Mouse (Mus musculus) limb, embryonic 14.5 days (tissue): Measurements from ENCODE around the gene Oscar. TPM values are rescaled to one million over a fixed set of nuclear protein-coding genes. Genes with fewer than 3 reads are reported as not detected.
A peak's percentile ranks its signal among the peaks of the same experiment; 100 is the strongest.

Experiments used
- ATAC-seq: fragments of 200-750 bp; cut with Nextera tagmentation; 2 replicates; pipeline ENCODE4 v1.8.0; 2017; ENCODE audit warnings: low read depth, moderate number of reproducible peaks, moderate TSS enrichment; ENCODE audit not compliant: low FRiP score
- DNase-seq: peaks from one replicate; pipeline ENCODE4 v3.0.0-alpha.2; 2015; ENCODE audit warnings: low spot score
- H3K27ac ChIP-seq: fragments of 300-500 bp; sonication (generic); replicated peaks from 2 replicates; pipeline ENCODE4 v1.5.1; 2014; ENCODE audit warnings: low read depth, mild to moderate bottlenecking, low read length, moderate library complexity, mixed read lengths
- H3K27me3 ChIP-seq: fragments of 300-500 bp; sonication (generic); 2 replicates; pipeline ENCODE4 v1.6.1; 2014; ENCODE audit warnings: low read length, mixed read lengths; ENCODE audit not compliant: control insufficient read depth, insufficient read depth
- H3K36me3 ChIP-seq: fragments of 300-500 bp; sonication (generic); 2 replicates; pipeline ENCODE4 v1.6.1; 2014; ENCODE audit warnings: mild to moderate bottlenecking, low read length, moderate library complexity, mixed read lengths; ENCODE audit not compliant: control insufficient read depth, insufficient read depth
- H3K4me1 ChIP-seq: fragments of 300-500 bp; sonication (generic); 2 replicates; pipeline ENCODE4 v1.6.1; 2014; ENCODE audit warnings: antibody characterized with exemption, low read length, mixed read lengths; ENCODE audit not compliant: control insufficient read depth, insufficient read depth
- H3K4me2 ChIP-seq: fragments of 300-500 bp; sonication (generic); replicated peaks from 2 replicates; pipeline ENCODE4 v1.6.1; 2014; ENCODE audit warnings: low read depth, mild to moderate bottlenecking, low read length, moderate library complexity; ENCODE audit not compliant: severe bottlenecking
- H3K4me3 ChIP-seq: fragments of 300-500 bp; sonication (generic); replicated peaks from 2 replicates; pipeline ENCODE4 v1.5.1; 2014; ENCODE audit warnings: low read length
- H3K9ac ChIP-seq: fragments of 300-500 bp; sonication (generic); 2 replicates; pipeline ENCODE4 v1.6.1; 2014; ENCODE audit warnings: mild to moderate bottlenecking, low read depth, low read length, moderate library complexity; ENCODE audit not compliant: severe bottlenecking
- H3K9me3 ChIP-seq: fragments of 300-500 bp; sonication (generic); 2 replicates; pipeline ENCODE4 v1.6.1; 2016; ENCODE audit warnings: low read length; ENCODE audit not compliant: control insufficient read depth
- POLR2A ChIP-seq: fragments of 200-500 bp; IDR thresholded peaks from 2 replicates; pipeline ENCODE4 v1.8.0; 2012; ENCODE audit warnings: inconsistent platforms, mild to moderate bottlenecking, moderate library complexity, borderline replicate concordance; ENCODE audit not compliant: insufficient read depth, insufficient read length; ENCODE audit errors: extremely low read depth
- WGBS: fragments of 180-500 bp; shearing (Covaris S2); extraction: QIAGEN DNeasy Blood & Tissue Kit; methylation state at CpG from one replicate; pipeline ENCODE4 v1.1.7; 2014; 5-methylcytosine and 5-hydroxymethylcytosine counted together
- polyA plus RNA-seq, 2 experiments: library from polyadenylated mRNA; depleted of rRNA in 1 of 2; stranded (reverse) in 1 of 2; unstranded in 1 of 2; fragments of >200 nt; fragmentation: Nextera tagmentation in 1 of 2; extraction: Ambion mirVana in 1 of 2; gene quantifications; 2 replicates each; pipeline versions ENCODE4 v1.2.1 to v1.2.3; 2012 to 2014

Oscar gene
- polyA plus RNA-seq, 2 experiments: 0.40 to 1.1 TPM

- no peak for ATAC-seq
Observed at GRCm38 (mm10) chr7:3586255-3586654, 29.7 kb downstream of the Oscar start.

DNA sequence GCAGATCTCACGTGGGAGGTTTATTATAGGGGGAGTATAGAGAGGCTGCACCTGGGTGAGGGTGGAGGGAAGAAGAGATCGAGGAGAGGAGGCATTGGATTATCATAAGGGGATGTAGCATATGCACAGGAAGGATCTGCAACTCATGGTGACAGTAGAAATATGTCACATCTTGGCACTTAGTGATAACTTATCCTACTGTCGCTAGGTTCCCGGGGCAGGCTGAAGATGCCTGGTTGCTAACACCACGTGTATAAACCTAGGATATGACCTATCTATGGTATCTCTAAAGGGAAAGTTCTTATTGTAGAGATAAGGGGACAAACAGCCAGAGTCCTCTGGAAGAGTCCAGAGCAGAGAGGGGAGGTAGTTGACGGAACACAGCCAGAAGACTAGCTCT lies 30.2 kb downstream of the Oscar start:
- no peak for DNase-seq
- Histone ChIP-seq H3K9ac (no peak overlapping the region), H3K4me1 (no peaks in the 10 kb centered on the region), H3K27me3 (no peaks in the 10 kb centered on the region), H3K4me3 (no peak overlapping the region), H3K27ac (no peak overlapping the region), H3K36me3 (no peaks in the 10 kb centered on the region), H3K9me3 (no peaks in the 10 kb centered on the region), H3K4me2 (no peak overlapping the region)
- 11% methylated on average over 6 of the region's 6 CpGs for WGBS
- ATAC-seq: no peak
- TF ChIP-seq POLR2A: no peak

More at GRCm38 (mm10) chr7:3586255-3586654, 29.7 kb downstream of the Oscar start:
- H3K27me3 ChIP-seq: no peaks in the 10 kb centered on the region
- 5% methylated on average over 5 of the region's 5 CpGs for WGBS
- H3K9ac ChIP-seq: no peak overlapping the region
- no peak for TF ChIP-seq POLR2A
- peak; percentile 5 for DNase-seq
- H3K27ac ChIP-seq: no peak overlapping the region
- no peaks in the 10 kb centered on the region for H3K4me1 ChIP-seq
- H3K4me3 ChIP-seq: no peak overlapping the region
- no peaks in the 10 kb centered on the region for H3K36me3 ChIP-seq
- no peaks in the 10 kb centered on the region for H3K9me3 ChIP-seq
- no peak overlapping the region for H3K4me2 ChIP-seq

- Histone ChIP-seq H3K4me3 (no peak overlapping the region), H3K4me1 (no peaks in the 10 kb centered on the region), H3K9me3 (no peaks in the 10 kb centered on the region), H3K27me3 (no peaks in the 10 kb centered on the region), H3K36me3 (no peaks in the 10 kb centered on the region), H3K9ac (no peak overlapping the region), H3K4me2 (no peak overlapping the region), H3K27ac (no peak overlapping the region)
- 26% methylated on average over 2 of the region's 2 CpGs for WGBS
- ATAC-seq (no peak), DNase-seq (no peak)
- TF ChIP-seq POLR2A: no peak
Observed at GRCm38 (mm10) chr7:3580029-3580428, 35.9 kb downstream of the Oscar start.

- Histone ChIP-seq H3K9me3 (no peaks in the 10 kb centered on the region), H3K27me3 (no peaks in the 10 kb centered on the region), H3K4me1 (no peaks in the 10 kb centered on the region), H3K9ac (no peak overlapping the region), H3K4me3 (no peak overlapping the region), H3K4me2 (no peak overlapping the region), H3K27ac (no peak overlapping the region), H3K36me3 (no peaks in the 10 kb centered on the region)
- ATAC-seq (no peak), DNase-seq (no peak)
- no peak for TF ChIP-seq POLR2A
- 58% methylated on average over 6 of the region's 6 CpGs for WGBS
Observed at GRCm38 (mm10) chr7:3578952-3579546, 36.9 kb downstream of the Oscar start.

- DNase-seq (no peak), ATAC-seq (no peak)
- H3K36me3 ChIP-seq: no peaks in the 10 kb centered on the region
- H3K4me3 ChIP-seq: no peak overlapping the region
- H3K9ac ChIP-seq: no peak overlapping the region
- no peaks in the 10 kb centered on the region for H3K4me1 ChIP-seq
- no peaks in the 10 kb centered on the region for H3K9me3 ChIP-seq
- 79% methylated on average over 2 of the region's 2 CpGs for WGBS
- H3K27ac ChIP-seq: no peak overlapping the region
- no peak overlapping the region for H3K4me2 ChIP-seq
- no peak for TF ChIP-seq POLR2A
- H3K27me3 ChIP-seq: no peaks in the 10 kb centered on the region
Observed at GRCm38 (mm10) chr7:3578196-3578595, 37.8 kb downstream of the Oscar start.
